Mouse (Mus musculus) intestine, postnatal 0 days (tissue): ENCODE data around the gene Map7d1. TPM values are rescaled to one million over a fixed set of nuclear protein-coding genes. Genes with fewer than 3 reads are reported as not detected.

Source experiments
- ATAC-seq: fragments of 200-750 bp; cut with Nextera tagmentation; 2 replicates; pipeline ENCODE4 v1.8.0; 2017; ENCODE audit warnings: mild to moderate bottlenecking, moderate TSS enrichment, moderate library complexity
- H3K27ac ChIP-seq: fragments of 300-500 bp; sonication (generic); 2 replicates; pipeline ENCODE4 v1.5.1; 2014; ENCODE audit warnings: mild to moderate bottlenecking, low read depth, low read length, moderate library complexity
- H3K27me3 ChIP-seq: fragments of 300-500 bp; sonication (generic); replicated peaks from 2 replicates; pipeline ENCODE4 v1.6.1; 2014; ENCODE audit warnings: low read length, mixed read lengths; ENCODE audit not compliant: control insufficient read depth, insufficient read depth
- H3K36me3 ChIP-seq: fragments of 300-500 bp; sonication (generic); 2 replicates; pipeline ENCODE4 v1.6.1; 2014; ENCODE audit warnings: mild to moderate bottlenecking, moderate library complexity; ENCODE audit not compliant: control insufficient read depth, insufficient read depth
- H3K4me1 ChIP-seq: fragments of 300-500 bp; sonication (generic); replicated peaks from 2 replicates; pipeline ENCODE4 v1.6.1; 2014; ENCODE audit warnings: antibody characterized with exemption, low read length, mixed read lengths; ENCODE audit not compliant: control insufficient read depth, insufficient read depth
- H3K4me2 ChIP-seq: fragments of 300-500 bp; sonication (generic); replicated peaks from 2 replicates; pipeline ENCODE4 v1.6.1; 2014; ENCODE audit warnings: low read depth, mild to moderate bottlenecking, moderate library complexity
- H3K4me3 ChIP-seq: fragments of 300-500 bp; sonication (generic); 2 replicates; pipeline ENCODE4 v1.5.1; 2014; ENCODE audit warnings: low read depth, low read length
- H3K9ac ChIP-seq: fragments of 300-500 bp; sonication (generic); 2 replicates; pipeline ENCODE4 v1.6.1; 2014; ENCODE audit warnings: mild to moderate bottlenecking, low read depth, low read length
- H3K9me3 ChIP-seq: fragments of 300-500 bp; sonication (generic); 2 replicates; pipeline ENCODE4 v1.6.1; 2016; ENCODE audit warnings: mixed run types; ENCODE audit not compliant: control insufficient read depth
- CTCF ChIP-seq: sonication (generic); IDR thresholded peaks from 2 replicates; pipeline ENCODE4 v1.5.1; 2016; ENCODE audit warnings: low read depth, mild to moderate bottlenecking, control low read depth, antibody characterized with exemption, moderate library complexity
- WGBS: fragments of 180-500 bp; shearing (Covaris S2); extraction: QIAGEN DNeasy Blood & Tissue Kit; methylation state at CpG from one replicate; pipeline ENCODE4 v1.1.7; 2014; 5-methylcytosine and 5-hydroxymethylcytosine counted together
- polyA plus RNA-seq: library from polyadenylated mRNA; unstranded; fragments of >200 nt; fragmentation: Nextera tagmentation; extraction: Ambion mirVana; gene quantifications from 2 replicates; pipeline ENCODE4 v1.2.1, GENCODE M21; 2015

The Map7d1 gene
- polyA plus RNA-seq, 1 experiment from 2014 or later = 12.2 TPM

DNA sequence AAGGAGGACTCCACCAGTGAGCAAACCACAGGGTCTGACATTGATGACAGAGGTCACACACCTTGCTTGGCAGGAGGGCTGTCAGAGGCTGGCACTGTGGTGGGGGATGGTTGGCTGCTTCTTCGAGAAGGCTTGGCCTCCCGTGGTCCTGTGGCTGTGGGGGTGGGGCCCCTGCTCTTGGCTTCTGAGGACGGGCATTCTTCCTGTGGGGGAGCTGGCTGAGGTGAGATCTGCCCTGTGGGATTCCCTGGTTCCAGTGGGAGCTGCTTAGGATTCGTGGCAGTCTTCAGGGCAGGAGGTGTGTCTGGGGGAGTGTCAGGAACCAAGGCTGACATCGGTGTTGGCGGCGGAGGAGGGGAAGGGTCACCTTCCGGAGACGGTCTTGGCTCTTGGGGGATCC lies 14.2 kb downstream of the Map7d1 start:
- no peak for TF ChIP-seq CTCF
- H3K4me1 ChIP-seq = no peaks in the 10 kb centered on the region
- 59% methylated on average over 9 of the region's 9 CpGs for WGBS
- H3K4me3 ChIP-seq = no peak overlapping the region
- H3K27ac ChIP-seq = no peak overlapping the region
- no peaks in the 10 kb centered on the region for H3K27me3 ChIP-seq
- no peak overlapping the region for H3K4me2 ChIP-seq
- no peak for ATAC-seq
- peaks cover 42% of the 10 kb centered on the region for H3K36me3 ChIP-seq
- H3K9me3 ChIP-seq = no peaks in the 10 kb centered on the region
- H3K9ac ChIP-seq = no peak overlapping the region

DNA sequence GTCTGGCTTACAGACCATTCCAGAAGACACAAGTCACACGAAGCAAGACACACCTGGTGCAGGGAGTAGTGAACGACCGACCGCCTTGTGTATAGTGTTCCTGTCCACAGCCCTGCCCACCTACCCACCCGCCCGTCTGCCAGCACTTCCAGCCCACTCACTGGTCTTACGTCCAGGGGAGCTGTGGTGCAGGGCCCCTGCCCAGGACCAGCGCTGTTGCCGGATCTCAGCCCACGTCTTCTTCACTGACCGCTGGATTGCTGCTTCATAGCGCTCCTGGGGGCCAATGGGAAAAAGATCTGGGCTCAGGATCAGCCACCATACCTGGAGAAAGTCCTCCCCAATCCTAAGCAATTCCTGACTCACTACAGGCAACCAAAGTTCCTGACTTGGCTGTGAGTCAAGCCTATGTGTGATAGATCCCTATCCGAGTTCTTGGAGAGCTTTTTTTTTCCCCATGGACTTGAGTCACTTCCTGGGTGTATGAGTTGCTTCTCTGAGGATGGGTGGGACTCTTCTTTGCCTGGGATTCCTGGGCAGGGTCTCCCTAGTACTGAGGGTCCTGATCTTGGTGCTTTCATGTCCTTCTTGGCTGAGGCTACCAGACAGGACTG lies 16.2 kb downstream of the Map7d1 start:
- no peak for TF ChIP-seq CTCF

DNA sequence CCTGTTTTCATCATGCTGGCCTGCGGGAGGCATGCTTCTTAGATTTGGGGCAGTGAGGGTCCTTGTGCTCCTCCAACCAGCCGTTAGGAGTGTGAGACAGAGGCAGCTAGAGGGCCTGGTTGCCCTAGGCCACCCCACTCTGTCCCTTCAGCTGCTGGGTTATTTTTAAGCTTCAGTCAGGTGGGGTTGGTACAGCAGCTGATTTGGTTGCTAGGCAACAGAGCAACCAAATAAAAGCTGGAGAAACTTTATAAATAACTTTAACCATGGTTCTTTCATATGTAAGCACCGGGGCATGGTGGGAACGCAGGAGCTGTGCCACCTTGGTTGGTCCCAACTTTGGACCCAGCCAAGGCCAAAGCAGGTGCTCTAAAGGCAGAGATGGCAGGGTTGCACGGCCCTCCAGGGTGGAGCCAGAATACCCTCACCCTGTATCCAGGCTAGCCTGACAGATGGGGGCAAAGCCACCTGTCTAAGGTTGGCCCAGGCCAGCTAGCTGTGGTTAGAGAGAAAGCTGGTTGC lies 18.4 kb downstream of the Map7d1 start:
- no peak overlapping the region for H3K4me2 ChIP-seq
- no peak for ATAC-seq
- peaks cover 80% of the 10 kb centered on the region for H3K36me3 ChIP-seq

More for the DNA sequence above, 16.2 kb downstream of the Map7d1 start:
- 85% methylated on average over 13 of the region's 13 CpGs for WGBS
- Histone ChIP-seq H3K9me3 (no peaks in the 10 kb centered on the region), H3K4me1 (no peaks in the 10 kb centered on the region), H3K4me2 (no peak overlapping the region), H3K27me3 (no peaks in the 10 kb centered on the region), H3K36me3 (peaks cover 58% of the 10 kb centered on the region), H3K4me3 (no peak overlapping the region), H3K27ac (peak overlapping the region; percentile 7; the same call in 1 of the 2 replicates), H3K9ac (no peak overlapping the region)
- ATAC-seq = no peak

DNA sequence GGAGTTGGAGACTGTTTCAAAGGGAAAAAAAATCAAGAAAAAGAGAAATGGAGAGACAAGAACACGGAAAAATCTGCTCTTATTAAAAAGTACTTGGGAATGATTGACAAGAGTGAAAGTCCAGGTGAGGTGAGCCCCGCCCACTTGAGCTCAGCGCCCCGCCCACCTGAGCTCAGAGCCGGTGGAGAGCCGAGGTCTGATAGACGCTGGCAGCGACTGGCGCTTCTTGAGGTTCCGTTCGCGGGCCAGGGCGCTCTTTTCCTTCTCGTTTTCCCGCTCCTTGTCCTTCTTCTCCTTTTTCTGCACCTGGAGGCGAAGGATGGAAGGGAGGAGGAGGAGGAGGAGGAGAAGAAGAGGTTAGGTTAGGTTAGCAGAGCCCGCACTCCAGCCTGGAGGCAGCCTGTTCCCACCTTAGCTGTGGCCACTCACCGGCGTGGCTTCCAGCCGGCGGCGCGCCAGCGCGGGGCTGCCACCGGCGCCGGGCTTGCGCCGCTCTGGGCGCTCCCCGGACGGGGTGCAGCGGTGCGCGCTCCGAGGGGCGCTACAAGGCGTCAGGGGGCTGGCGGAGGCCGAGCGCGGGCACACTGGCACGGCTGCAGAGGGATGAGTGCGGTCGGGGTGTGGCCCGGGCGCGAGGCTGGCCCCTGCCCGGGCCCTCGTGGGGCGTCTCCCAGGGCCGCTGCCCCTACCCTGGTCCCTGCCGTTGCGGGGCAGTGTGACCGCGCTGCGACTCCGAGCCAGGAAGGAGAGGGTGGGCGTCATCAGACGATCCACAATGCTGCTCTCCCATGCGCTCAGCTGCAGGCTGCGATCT lies 19.5 kb downstream of the Map7d1 start:
- H3K4me2 ChIP-seq = peak overlapping the region; percentile 70
- H3K27me3 ChIP-seq = no peaks in the 10 kb centered on the region
- H3K27ac ChIP-seq = no peak overlapping the region
- H3K4me3 ChIP-seq = peak overlapping the region; percentile 29
- H3K4me1 ChIP-seq = no peaks in the 10 kb centered on the region
- H3K9ac ChIP-seq = no peak overlapping the region
- H3K9me3 ChIP-seq = no peaks in the 10 kb centered on the region
- peak; percentile 65 for ATAC-seq
- TF ChIP-seq CTCF = no peak
- peaks cover 85% of the 10 kb centered on the region for H3K36me3 ChIP-seq
- 43% methylated on average over 62 of the region's 63 CpGs for WGBS

More for the DNA sequence above, 18.4 kb downstream of the Map7d1 start:
- peak; percentile 23; the same call in 1 of the 2 replicates for TF ChIP-seq CTCF
- no peaks in the 10 kb centered on the region for H3K4me1 ChIP-seq
- 67% methylated on average over 5 of the region's 5 CpGs for WGBS
- H3K27ac ChIP-seq = no peak overlapping the region
- no peak overlapping the region for H3K4me3 ChIP-seq
- H3K9me3 ChIP-seq = no peaks in the 10 kb centered on the region
- no peak overlapping the region for H3K9ac ChIP-seq
- H3K27me3 ChIP-seq = no peaks in the 10 kb centered on the region

DNA sequence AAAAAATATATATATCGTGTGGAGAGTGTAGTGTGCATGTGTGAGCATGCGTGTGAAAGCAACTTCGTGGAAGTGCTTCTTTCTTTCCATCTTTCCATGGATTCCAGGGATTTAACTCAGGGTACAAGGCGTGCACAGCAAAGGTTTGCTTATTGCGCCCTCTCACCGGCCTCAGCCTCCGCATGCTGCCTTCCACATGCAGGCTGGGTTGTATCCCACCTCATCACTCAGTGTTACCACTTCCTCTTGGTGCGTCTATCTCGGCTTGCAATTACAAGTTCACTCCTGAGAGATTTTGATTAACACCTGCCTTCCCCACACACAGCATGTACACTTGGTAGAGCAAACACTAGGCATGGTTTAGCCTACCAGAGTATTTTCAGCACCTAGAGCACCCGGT lies 21.0 kb downstream of the Map7d1 start:
- H3K4me1 ChIP-seq = no peaks in the 10 kb centered on the region
- H3K9me3 ChIP-seq = no peaks in the 10 kb centered on the region
- H3K9ac ChIP-seq = no peak overlapping the region
- no peak overlapping the region for H3K4me2 ChIP-seq
- H3K27ac ChIP-seq = no peak overlapping the region
- WGBS = 90% methylated on average over 10 of the region's 10 CpGs
- H3K4me3 ChIP-seq = no peak overlapping the region
- TF ChIP-seq CTCF = no peak
- peaks cover 72% of the 10 kb centered on the region; the same call in 1 of the 2 replicates for H3K36me3 ChIP-seq
- H3K27me3 ChIP-seq = no peaks in the 10 kb centered on the region
- no peak for ATAC-seq

DNA sequence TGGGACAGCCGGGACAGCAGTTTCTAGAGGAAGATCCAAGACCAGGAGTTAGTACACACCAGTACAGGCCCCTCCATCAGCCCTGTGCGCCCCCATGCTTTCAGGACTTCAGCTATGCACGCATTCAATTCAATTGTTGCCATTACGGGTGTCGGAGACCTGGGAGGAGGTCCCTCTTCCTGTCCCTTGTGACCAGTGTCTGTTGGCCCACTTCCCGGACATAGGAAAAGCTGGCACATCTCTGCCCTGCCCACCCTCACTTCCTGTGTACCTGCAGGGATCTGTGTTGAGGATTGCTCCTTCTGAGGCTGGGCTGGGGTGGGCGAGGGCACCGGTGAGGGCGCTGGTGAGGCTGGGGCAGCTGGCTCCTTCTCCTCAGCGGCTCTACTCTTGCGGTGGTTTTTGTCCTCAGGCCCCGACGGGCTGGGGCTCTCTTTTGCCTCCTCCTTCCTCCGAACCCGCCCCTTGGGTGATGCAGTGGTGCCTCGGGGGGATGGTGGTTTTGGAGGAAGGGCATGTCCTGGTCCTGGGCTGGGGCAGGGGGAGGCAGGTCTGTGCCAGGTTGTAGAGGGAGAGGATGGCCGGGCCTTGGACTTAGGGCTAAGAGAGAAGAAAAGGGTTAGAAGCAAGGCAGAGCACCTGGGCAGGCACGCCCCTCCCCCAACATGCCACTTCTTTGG lies 21.5 kb downstream of the Map7d1 start:
- no peak overlapping the region for H3K4me2 ChIP-seq
- no peaks in the 10 kb centered on the region for H3K9me3 ChIP-seq
- no peak overlapping the region for H3K4me3 ChIP-seq
- 0 out of 2 replicates have a peak overlapping the region, but pooled peaks have one; percentile 7 for H3K27ac ChIP-seq
- H3K36me3 ChIP-seq = peaks cover 66% of the 10 kb centered on the region; the same call in 1 of the 2 replicates
- no peak for TF ChIP-seq CTCF
- H3K4me1 ChIP-seq = no peaks in the 10 kb centered on the region
- WGBS = 88% methylated on average over 18 of the region's 18 CpGs
- H3K9ac ChIP-seq = no peak overlapping the region
- ATAC-seq = no peak
- no peaks in the 10 kb centered on the region for H3K27me3 ChIP-seq
